Mouse (Mus musculus): ENCODE measurements around the gene Gli2. TPM values are rescaled to one million over a fixed set of nuclear protein-coding genes. Genes with fewer than 3 reads are reported as not detected.

The Gli2 gene
- polyA plus RNA-seq, 1 experiment = 13.6 TPM

DNA sequence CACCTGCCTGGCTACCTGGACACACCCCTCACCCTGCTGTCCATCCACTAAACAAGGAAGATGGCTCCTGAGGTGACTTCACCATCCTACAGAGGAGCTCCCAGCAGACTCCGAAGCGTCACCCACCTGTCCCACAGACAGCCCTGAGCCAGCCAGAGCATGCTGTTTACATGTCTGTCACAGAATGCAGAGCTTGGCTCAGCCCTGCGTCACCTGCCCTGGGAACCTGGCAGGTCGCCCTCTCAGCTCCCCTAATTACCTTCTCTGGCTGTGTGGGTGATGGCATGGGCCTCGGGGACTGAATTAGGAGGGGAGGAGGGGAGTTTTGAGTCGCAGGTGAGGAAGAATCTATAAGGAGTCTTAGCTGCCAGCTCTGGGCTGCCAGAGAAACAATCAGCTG is 38.3 kb downstream of the Gli2 start:
- Histone ChIP-seq H3K4me1 (ENCODE audit: control insufficient read depth, insufficient read depth, low read length) (no peaks in the 10 kb centered on the region), H3K27ac (ENCODE audit: insufficient read depth, low read length) (no peak overlapping the region), H3K4me3 (ENCODE audit: insufficient read depth, low read length) (no peak overlapping the region)
- TF ChIP-seq CTCF (IDR thresholded peaks at IDR 0.05; ENCODE audit: borderline replicate concordance, insufficient read depth, low read length) (no peak), POLR2A (IDR thresholded peaks at IDR 0.05; ENCODE audit: low read depth, low read length) (no peak)

DNA sequence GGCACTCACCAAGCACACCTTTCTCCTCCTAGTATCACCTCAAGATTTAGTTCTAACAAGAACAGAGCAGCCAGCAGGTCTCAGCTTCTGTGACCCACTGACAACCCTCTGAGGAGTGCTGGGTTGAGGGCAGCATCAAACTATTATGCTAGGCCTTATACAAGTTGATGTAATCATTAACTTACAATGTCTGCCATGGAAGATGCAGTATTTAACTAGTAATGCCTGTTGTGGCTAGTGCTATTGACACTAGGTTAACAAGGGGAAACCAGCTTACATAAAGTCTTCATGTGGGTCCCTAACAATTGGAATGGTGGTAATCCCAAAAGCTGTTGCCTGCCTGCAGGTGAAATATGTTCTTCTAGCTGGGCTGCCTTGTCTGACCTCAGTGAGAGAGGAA is 44.5 kb downstream of the Gli2 start:
- Histone ChIP-seq H3K4me3 (ENCODE audit: insufficient read depth, low read length) (no peak overlapping the region), H3K4me1 (ENCODE audit: control insufficient read depth, insufficient read depth, low read length) (0 out of 2 replicates have a peak, but pooled peaks cover 5% of the 10 kb centered on the region), H3K27ac (ENCODE audit: insufficient read depth, low read length) (no peak overlapping the region)
- no peak for TF ChIP-seq CTCF (IDR thresholded peaks at IDR 0.05; ENCODE audit: borderline replicate concordance, insufficient read depth, low read length)
- no peak for TF ChIP-seq POLR2A (IDR thresholded peaks at IDR 0.05; ENCODE audit: low read depth, low read length)

DNA sequence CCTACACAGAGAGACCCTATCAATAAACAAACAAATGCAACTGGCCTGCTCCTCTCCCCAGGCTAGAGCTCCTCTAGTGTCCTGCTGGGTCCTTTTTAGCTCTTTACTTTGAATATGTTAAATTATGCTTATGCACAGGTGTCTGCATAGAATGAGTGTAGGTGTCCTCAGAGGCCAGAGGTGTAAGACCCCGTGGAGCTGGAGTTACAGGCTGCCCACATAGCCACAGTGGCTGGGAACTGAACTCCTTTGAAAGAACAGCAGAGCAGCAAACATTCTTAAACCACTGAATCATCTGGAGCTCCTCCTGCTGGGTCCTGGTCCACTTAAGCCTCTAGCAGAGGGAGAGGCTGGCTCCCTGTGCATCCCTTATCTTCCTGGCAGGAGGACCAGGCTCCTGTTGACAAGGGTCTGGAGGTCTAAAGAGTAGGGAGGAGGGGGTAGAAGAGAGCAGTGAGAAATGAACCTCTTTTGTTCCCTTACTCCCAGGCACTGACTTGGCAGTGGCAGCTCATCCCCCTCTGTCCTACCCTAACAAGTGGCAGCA is 49.5 kb downstream of the Gli2 start:
- TF ChIP-seq CTCF (IDR thresholded peaks at IDR 0.05; ENCODE audit: borderline replicate concordance, insufficient read depth, low read length) (no peak), POLR2A (IDR thresholded peaks at IDR 0.05; ENCODE audit: low read depth, low read length) (no peak)
- no peak overlapping the region for H3K4me3 ChIP-seq (ENCODE audit: insufficient read depth, low read length)
- 0 out of 2 replicates have a peak, but pooled peaks cover 5% of the 10 kb centered on the region for H3K4me1 ChIP-seq (ENCODE audit: control insufficient read depth, insufficient read depth, low read length)
- no peak overlapping the region for H3K27ac ChIP-seq (ENCODE audit: insufficient read depth, low read length)

DNA sequence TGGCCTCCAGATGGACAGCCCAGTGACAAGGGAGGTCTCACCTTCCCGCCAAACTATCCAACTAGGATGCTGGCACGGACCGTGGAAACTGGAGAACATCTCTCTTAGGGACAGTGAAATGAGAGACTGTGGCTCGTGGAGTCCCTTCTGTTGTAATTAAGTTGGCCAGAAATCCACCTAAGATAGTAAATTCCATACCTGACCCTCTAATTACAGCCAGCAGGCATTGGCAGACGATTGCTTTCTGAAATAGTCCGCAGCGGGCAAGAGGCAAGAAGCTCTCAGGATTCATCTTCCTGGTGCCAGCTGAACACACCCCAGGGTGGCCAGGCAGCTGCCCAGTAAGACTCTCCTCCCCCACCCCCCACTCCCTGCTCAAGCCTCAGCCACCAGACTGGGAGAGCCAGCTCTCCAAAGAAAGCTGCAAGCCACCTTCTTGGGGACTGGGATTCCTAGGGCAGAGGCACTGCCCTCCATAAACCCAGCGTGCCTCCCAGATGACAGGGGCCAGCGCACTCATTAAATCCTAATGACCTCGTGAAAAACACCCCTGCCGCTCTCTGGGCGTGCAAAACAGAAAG is 51.9 kb downstream of the Gli2 start:
- H3K4me1 ChIP-seq (ENCODE audit: control insufficient read depth, insufficient read depth, low read length) = 0 out of 2 replicates have a peak, but pooled peaks cover 5% of the 10 kb centered on the region
- no peak overlapping the region for H3K27ac ChIP-seq (ENCODE audit: insufficient read depth, low read length)
- H3K4me3 ChIP-seq (ENCODE audit: insufficient read depth, low read length) = no peak overlapping the region
- TF ChIP-seq POLR2A (IDR thresholded peaks at IDR 0.05; ENCODE audit: low read depth, low read length) = no peak
- TF ChIP-seq CTCF (IDR thresholded peaks at IDR 0.05; ENCODE audit: borderline replicate concordance, insufficient read depth, low read length) = no peak

DNA sequence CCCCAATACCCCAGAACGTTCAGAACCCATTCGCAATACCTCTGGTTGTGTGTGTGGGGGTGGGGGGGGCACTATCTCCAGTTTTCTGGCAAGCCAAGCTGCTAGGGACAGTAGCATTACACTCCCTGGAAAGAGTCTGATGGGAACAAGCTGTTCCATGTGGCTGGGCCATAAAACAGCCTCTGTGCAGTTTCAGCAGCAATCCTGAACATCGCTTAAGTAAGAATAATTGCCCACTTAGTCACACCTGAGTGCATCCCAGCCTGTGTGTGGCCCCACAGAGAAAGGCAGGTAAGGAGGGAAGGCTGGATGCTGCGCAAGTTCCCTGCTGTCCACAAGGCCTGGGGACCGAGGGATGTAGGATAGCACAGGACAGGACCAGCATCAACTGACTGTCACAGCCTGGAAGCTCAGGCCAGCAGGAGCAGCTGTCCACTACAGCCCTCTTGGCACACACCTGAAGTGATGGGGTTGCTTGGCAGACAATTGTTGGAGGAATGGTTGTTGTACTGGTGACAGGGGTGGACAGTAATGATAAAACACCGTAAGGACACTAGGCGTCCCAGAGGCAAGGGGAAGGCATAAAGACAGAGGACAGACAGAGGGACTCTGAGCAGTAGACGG is 58.8 kb downstream of the Gli2 start:
- TF ChIP-seq CTCF (IDR thresholded peaks at IDR 0.05; ENCODE audit: borderline replicate concordance, insufficient read depth, low read length) (no peak), POLR2A (IDR thresholded peaks at IDR 0.05; ENCODE audit: low read depth, low read length) (no peak)
- H3K4me3 ChIP-seq (ENCODE audit: insufficient read depth, low read length) = no peak overlapping the region
- H3K27ac ChIP-seq (ENCODE audit: insufficient read depth, low read length) = no peak overlapping the region
- H3K4me1 ChIP-seq (ENCODE audit: control insufficient read depth, insufficient read depth, low read length) = no peaks in the 10 kb centered on the region

DNA sequence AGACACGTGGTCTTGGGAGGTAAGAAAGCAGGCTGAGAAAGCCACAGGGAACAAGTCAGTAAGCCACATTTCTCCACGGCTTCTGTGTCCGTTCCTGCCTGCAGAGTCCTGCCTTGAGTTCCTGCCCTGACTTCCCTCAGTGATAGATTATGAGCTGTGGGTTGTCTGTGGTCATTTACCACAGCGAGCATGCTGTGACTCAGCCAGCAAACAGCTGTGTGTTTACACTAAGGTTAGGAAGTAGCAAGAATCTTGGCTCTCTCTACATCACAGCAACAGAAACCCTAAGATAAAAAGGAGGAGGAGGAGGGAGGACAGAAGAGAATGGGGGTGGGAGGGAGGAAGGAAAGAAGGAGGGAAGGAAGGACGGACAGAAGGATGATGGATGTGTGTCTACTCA is 59.6 kb downstream of the Gli2 start:
- Histone ChIP-seq H3K4me1 (ENCODE audit: control insufficient read depth, insufficient read depth, low read length) (no peaks in the 10 kb centered on the region), H3K4me3 (ENCODE audit: insufficient read depth, low read length) (no peak overlapping the region), H3K27ac (ENCODE audit: insufficient read depth, low read length) (peak overlapping the region; percentile 62; the same call in 1 of the 2 replicates)
- no peak for TF ChIP-seq CTCF (IDR thresholded peaks at IDR 0.05; ENCODE audit: borderline replicate concordance, insufficient read depth, low read length)
- TF ChIP-seq POLR2A (IDR thresholded peaks at IDR 0.05; ENCODE audit: low read depth, low read length) = no peak

DNA sequence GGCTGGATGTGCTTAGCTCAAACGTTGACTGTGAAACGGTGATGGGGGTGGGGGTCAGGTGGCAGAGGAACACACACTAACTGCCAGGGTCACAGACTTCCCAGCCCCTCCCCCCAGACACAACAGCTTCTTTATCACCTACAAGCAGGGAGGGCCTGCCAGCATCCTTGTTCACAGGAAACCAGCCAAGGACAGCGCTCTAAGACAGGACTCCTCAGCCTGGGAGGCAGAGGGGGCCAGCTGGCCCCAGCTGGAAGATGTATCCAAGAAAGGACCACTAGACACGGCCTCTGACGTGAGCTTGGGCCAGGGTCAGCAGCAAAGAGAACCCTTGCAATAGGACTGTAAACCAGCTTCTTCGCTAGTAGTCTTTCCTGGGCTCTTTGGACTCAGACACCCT is 65.1 kb downstream of the Gli2 start:
- H3K4me1 ChIP-seq (ENCODE audit: control insufficient read depth, insufficient read depth, low read length) = peaks cover 3% of the 10 kb centered on the region
- TF ChIP-seq POLR2A (IDR thresholded peaks at IDR 0.05; ENCODE audit: low read depth, low read length) = no peak
- TF ChIP-seq CTCF (IDR thresholded peaks at IDR 0.05; ENCODE audit: borderline replicate concordance, insufficient read depth, low read length) = no peak
- no peak overlapping the region for H3K27ac ChIP-seq (ENCODE audit: insufficient read depth, low read length)
- H3K4me3 ChIP-seq (ENCODE audit: insufficient read depth, low read length) = no peak overlapping the region

DNA sequence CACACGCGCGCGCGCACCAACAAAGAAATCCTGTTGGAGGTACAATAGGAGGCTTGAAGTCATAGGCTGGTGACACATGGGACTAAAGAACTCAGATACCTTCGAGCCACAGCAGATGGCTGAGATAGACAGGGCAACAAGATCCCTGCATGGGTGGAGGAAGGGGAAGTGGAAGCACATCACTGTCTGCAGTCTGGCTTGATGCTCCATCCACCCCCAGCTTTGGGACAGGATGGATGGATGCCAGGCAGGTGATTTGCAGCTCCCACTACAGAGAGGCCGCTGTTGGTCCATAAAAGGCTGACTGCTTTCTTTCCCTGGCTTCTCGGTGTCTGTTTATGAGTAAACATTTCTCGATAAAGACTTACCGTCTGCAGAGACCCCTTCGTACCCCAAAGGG is 65.9 kb downstream of the Gli2 start:
- Histone ChIP-seq H3K27ac (ENCODE audit: insufficient read depth, low read length) (no peak overlapping the region), H3K4me1 (ENCODE audit: control insufficient read depth, insufficient read depth, low read length) (peaks cover 11% of the 10 kb centered on the region), H3K4me3 (ENCODE audit: insufficient read depth, low read length) (no peak overlapping the region)
- TF ChIP-seq POLR2A (IDR thresholded peaks at IDR 0.05; ENCODE audit: low read depth, low read length) (no peak), CTCF (IDR thresholded peaks at IDR 0.05; ENCODE audit: borderline replicate concordance, insufficient read depth, low read length) (no peak)

DNA sequence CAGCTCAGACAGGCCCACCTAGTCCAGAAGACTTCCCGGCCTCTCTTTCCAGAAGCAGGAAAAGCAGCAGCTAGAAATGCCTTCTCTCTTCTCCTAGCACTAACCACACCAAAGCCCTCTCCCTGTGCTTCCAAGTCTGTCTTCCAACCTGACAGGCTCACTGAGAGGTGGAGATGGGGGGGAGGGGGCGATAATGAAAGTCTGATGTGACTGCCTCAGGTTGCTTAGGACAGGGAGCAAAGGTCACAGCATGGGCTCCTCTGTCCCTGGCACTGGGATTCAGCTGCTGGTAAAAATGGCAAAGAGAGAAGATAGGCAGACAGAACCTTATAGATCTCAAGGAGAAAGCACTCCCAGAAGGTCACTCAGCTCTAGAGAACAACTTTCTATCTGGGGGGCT is 70.0 kb downstream of the Gli2 start:
- H3K27ac ChIP-seq (ENCODE audit: insufficient read depth, low read length) = peak overlapping the region; percentile 68; the same call in 1 of the 2 replicates
- no peak overlapping the region for H3K4me3 ChIP-seq (ENCODE audit: insufficient read depth, low read length)
- TF ChIP-seq CTCF (IDR thresholded peaks at IDR 0.05; ENCODE audit: borderline replicate concordance, insufficient read depth, low read length) (no peak), POLR2A (IDR thresholded peaks at IDR 0.05; ENCODE audit: low read depth, low read length) (no peak)
- peaks cover 21% of the 10 kb centered on the region for H3K4me1 ChIP-seq (ENCODE audit: control insufficient read depth, insufficient read depth, low read length)

DNA sequence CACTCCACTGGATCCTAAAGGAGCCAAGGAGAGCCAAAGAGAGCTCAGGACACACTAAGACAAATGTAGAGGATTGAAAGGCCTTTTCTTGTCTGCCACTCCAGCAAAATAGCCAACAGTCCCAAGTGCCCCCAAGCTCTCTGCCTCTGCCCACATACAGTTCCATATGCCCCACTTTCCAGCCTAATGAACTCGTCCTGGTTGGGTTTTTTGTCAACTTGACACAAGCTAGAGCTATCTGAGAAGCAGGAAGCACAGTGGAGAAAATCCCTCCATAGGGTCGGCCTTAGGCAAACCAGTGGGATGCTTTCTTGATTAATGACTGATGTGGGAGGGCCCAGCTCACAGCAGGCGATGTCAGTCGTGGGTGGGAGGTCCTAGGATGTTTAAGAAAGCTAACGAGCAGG is 70.6 kb downstream of the Gli2 start:
- Histone ChIP-seq H3K4me1 (ENCODE audit: control insufficient read depth, insufficient read depth, low read length) (peaks cover 21% of the 10 kb centered on the region), H3K4me3 (ENCODE audit: insufficient read depth, low read length) (no peak overlapping the region), H3K27ac (ENCODE audit: insufficient read depth, low read length) (peak overlapping the region; percentile 68)
- no peak for TF ChIP-seq CTCF (IDR thresholded peaks at IDR 0.05; ENCODE audit: borderline replicate concordance, insufficient read depth, low read length)
